Mouse (Mus musculus) cerebellum, adult 11 months (tissue): ENCODE measurements around the gene Olig2.

Experiments used
- DNase-seq: peaks from one replicate; pipeline ENCODE4 v3.0.0; 2022

Olig2 gene

GRCm38 (mm10) chr16:91225233-91226037 is at the start of gene Olig2:
Gene Olig2 (plus strand): TSS chr16:91225457.
- DNase-seq, result no peak

DNA sequence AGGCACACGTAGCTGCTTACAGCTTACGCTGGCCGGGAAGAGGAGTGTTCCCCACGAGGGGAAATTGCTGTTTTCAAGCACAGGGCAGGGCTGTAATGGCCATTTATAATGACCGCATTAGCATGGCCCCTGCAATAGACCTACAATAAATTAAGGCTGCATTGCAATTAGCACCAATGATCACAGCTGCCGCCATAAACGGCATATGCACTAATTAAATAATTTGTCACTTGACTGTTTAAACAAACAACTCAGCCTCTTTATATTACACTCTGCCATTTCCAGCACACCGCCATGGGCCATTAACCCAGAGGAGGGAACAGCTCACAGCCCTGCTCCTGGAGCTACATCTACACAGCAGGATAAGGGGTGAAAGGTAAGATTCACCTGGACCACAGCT is 49.4 kb upstream of the Olig2 start:
- no peak for DNase-seq

DNA sequence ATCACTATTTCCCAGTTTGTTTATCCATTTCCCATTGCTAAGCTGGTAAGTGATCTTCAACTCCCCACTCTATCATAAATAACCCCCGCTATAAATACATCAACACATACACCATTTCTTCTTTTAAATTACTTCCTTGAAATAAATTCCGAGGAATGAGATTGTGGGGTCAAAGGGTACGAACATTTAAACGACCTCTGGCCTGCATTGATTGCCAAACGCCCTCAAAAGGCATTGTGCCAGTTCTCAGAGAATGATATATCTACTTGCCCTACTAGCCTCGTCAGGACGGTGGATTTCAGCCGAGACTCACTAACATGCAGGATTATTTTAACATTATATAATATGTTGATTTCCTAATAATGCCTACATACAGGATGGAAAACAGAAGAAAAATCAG is 38.2 kb upstream of the Olig2 start:
- no peak for DNase-seq

DNA sequence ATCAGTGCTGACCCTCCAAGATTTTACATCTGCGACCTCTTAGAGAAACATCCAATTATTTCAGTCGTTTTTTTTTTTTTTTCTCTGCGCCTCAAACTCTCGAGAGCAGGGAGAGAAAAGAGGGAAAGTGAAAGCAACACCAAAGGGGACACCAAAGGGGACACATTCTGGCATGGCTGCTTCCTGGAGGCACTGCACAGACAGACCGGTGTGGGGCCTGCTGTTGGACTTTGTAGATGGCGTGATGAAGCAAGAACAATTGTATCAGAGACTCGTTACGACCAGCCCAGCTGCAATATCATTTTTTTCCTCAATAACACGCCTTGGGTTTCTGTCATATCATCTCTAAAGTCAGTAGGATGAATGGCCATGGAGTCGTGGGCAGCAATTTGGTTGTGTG is 37.6 kb upstream of the Olig2 start:
- DNase-seq, result no peak

- DNase-seq, result no peak
Observed at GRCm38 (mm10) chr16:91188304-91188703, 37.0 kb upstream of the Olig2 start.

DNA sequence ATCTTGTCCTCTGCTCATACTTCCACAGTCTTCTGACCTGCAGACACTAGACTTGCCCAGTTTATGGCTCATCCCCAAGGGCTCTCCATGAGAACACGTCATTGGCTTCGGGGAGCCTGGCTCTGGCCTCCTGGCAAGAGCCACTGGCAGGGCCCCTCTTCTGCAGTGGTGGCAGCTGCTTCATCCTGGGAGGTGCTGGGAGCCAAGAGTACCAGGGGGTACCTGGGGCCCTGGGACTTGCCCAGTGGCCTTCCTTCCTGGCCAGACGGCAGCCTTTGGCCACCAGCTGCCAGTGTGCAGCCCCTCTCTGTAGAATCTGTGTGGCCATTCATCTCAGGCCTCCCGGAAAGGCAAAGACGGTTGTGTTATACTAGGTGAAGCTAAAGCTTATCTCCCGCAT is 34.0 kb upstream of the Olig2 start:
- DNase-seq, result no peak

GRCm38 (mm10) chr16:91191663-91192237 is 33.5 kb upstream of the Olig2 start:
- DNase-seq, result no peak

DNA sequence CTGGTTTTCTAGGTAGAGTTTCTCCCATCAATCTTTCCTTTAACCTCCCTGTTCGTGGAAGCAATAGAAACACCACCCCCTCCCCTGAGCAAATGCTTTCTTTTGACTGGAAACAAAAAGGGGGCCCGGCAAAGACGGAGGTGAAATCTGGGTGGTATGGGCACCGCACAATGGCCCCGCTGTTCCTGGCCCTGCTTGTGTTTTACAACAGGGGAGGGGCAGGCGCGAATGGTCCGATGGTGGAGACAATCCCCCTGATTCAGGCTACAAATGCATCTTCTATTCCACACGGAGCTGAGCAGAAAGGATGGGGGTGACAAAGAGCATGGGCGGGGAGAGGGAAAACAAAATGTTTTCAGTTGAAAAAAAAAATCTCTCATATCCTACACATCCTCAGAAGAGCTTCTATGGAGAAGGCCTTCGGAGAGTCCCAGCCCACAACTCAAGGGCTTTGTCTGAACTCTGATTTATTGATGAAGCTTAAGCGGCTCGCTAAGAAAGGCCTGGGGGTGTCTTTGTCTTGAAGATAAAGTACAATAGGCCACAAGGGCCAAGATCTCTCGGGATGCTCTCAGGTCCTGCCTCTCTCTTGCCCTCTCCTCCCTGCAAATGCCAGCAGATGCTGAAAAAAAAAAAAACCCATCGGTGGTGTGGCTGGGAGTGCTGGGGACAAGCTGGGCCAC is 32.4 kb upstream of the Olig2 start:
- DNase-seq, result no peak

DNA sequence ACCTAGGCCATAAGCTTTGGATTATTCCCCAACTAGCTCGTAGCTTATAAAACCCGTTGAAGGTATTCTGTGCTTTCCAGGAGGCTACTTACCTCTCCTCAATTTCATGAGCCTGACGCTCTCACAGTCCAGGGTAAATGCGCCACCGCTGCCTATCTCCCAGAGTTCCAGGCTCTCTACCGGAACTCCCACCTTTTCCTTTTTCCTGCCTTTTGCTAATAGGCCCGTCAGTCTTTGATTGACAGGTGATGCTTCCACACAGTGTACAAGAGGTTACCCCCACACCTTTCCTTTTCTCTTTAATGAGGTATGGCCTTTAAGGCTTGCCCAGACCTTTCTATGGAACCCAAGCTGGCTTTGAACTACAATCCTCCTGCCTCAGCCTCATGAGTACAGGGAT is 25.4 kb upstream of the Olig2 start:
- DNase-seq, result no peak

DNA sequence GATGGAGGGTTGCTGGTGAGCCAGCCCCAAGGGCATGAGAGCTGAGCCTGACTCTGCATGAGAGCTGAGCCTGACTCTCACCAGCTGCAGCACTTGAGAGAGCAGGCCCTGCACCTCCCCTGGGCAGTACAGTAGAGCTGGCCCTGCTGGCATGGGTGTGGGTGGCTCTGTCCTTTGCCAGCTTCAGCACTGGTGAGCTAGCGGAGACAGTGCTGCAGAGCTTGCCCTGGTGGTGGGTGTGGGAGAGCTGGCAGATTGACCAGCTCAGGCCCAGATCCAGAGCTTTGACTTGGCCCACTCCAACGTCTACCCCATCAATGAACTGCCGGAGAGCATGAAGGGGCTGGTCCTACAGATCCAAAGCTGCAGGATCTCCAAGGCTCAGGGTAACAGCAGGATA is 22.3 kb upstream of the Olig2 start:
- DNase-seq, result no peak

DNA sequence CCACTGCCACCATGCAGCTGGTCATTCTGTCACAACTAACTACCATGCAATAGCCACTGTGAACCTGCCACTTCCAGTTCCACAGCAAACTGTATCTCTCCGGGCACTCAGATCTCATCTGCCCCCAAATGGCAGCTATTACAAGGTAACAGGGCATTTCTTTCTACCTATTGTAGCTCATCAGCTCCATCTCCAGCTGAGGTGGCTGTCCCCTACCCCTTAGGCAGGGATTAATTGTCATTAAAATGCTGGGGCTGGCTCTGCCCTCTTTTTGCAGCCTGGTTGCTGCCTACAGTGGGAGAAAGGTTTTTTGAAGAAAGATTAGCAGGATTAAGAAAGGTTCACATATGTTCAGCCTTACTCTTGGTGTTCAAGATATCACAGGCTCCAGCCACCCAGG is 18.9 kb upstream of the Olig2 start:
- no peak for DNase-seq

DNA sequence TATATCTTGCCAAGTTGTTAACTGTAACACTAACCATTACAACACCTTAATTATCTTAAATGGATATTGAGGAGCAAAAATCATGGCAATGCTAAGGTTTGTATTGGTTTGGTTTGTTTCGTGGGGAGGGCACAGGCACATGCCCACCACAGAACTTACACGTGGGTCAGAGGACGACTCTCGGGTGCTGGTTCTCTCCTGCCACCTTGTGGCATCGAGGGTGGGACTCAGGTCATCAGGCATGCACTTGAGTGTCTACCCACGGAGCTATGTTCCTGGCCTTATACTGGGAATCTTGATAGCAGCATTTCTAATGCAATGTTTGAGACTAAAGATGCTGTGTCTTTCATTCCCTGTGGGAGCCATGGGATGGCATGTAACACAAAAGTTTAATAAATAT is 8.2 kb upstream of the Olig2 start:
- DNase-seq, result no peak

- no peak for DNase-seq
Observed at GRCm38 (mm10) chr16:91217948-91218347, 7.3 kb upstream of the Olig2 start.

DNA sequence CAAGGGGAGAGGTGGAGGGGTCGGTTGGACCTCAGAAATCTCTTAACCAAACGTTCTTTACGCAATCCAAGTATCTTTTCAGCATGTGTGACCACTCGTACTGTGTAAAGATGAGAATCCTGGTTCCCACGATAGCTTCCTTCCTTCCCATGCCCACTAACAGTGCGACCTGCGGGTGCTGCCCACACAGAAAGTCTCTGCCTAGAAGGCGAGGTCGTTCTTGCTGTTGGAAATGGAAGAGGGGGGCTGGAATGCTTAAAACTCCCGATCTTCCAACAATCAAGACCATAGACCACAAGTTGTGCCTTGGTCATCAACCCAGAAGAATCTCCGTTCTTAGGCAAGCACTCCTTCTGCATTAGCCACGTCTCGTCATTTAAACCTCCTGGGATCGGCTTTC is 6.0 kb upstream of the Olig2 start:
- no peak for DNase-seq

DNA sequence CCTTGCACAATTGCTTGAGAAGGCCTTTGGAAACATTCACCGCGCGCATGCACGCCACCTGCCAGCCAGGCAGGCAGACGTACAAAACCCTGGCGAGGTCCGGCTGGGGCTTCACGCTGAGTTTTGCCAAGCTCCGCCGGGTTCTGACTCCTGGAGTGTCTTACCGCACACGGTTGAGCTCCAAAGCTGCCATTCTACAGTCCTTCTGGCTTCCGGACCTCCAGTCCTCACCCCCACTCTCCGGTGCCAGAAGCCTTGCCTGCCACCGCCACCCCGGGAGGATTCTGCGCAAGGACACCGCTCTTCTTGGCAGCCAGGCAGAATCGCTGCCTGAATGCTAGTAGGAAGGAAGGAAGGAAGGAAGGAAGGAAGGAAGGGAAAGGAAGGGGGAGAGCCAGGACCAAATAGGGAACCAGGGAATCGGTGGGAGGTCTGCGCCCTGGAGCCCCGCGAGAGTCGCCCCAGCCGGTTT is 3.0 kb upstream of the Olig2 start:
- DNase-seq, result no peak

GRCm38 (mm10) chr16:91222643-91223271 is 2.5 kb upstream of the Olig2 start:
- DNase-seq, result no peak

GRCm38 (mm10) chr16:91223327-91224067 is 1.8 kb upstream of the Olig2 start:
- DNase-seq, result no peak

DNA sequence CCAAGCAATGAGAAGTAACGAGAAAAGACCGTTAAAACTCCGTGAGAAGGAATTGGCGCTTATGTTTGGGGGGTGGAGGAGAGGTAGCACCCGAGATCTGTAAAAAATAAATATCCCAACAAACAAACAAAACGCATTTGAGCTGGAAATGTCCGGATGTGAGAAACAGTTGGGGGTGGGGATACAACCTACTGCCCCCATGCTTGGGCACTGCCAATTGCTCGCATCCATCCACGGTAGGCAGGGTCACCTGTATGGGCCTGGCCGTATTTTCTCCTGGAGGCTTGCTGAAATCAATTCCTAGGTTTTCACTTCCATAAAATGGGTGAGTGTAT is 1.2 kb upstream of the Olig2 start:
- DNase-seq, result no peak

- no peak for DNase-seq
Observed at GRCm38 (mm10) chr16:91224481-91225232, 600 bp upstream of the Olig2 start.

DNA sequence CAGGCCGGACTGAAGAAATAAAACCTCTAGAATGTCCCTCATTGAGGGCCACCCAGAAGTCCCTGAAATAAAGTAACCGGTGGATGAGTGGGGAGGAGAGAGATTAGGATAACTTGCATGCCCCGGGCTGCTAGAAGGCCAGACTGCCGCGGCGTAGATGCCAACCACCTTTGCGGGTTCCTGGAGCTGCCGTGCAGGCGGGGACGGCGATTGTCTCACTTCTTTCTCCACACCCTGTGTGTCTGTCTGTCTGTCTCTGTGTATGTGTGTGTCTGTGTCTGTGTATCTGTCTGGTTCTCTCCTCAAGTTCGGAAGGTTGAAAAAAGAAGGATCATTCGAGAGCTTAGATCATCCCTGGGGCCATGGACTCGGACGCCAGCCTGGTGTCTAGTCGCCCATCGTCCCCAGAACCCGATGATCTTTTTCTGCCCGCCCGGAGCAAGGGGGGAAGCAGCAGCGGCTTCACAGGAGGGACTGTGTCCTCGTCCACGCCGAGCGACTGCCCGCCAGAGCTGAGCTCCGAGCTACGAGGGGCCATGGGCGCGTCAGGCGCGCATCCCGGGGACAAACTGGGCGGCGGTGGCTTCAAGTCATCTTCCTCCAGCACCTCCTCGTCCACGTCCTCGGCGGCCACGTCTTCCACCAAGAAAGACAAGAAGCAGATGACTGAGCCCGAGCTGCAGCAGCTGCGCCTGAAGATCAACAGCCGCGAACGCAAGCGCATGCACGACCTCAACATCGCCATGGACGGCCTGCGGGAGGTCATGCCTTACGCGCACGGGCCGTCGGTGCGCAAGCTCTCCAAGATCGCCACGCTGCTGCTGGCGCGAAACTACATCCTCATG is 1.0 kb downstream of the Olig2 start:
- DNase-seq, result no peak
